Mouse (Mus musculus) kidney, postnatal 10 days (tissue): ENCODE measurements around the gene Pde1c.

Experiments
- DNase-seq: peaks from one replicate; pipeline ENCODE4 v3.0.0; 2021; ENCODE audit warnings: mixed read lengths

Gene Pde1c

DNA sequence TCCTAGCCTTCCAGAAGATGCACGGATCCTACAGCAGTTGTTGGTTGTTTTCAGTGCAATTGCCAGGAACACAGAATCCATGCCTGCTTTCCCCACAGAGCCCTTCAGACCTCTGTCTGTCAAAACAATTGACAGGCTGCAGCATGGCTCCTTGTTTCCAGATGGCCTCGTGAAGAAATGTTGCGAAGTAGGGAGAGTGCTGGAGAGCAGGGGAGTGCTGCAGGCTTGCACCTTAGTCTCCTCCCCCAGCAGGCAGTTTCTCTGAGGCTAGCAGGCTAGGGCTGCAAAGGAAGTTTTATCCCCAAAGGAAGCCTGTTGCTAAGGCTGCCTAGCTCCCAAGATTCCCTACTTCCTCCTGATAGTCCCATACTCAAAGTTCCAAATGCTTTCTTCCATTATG, 246.1 kb downstream of the Pde1c start:
- no peak for DNase-seq

DNA sequence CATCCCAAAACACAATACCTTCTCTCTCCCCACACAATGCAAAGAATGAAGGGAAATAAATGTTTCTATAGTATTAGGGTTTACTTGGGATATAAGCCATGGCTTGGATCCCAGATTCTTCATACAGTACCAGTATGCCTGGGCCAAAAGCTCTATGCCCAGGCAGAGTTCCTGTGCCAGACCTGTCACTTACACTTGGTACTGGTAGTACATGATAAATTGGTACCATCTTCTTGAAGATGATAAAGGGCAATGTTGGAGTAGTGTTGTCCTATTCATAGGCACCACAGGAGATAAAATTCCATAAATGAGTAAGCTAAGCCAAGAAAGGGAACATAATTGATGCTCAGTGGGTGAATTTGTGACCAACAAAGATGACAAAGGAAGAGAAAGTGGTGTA, 258.6 kb downstream of the Pde1c start:
- DNase-seq, result no peak

- no peak for DNase-seq
These were observed 262.8 kb downstream of the Pde1c start for GRCm38 (mm10) chr6:56306066-56306465.

GRCm38 (mm10) chr6:56292176-56292575, 276.7 kb downstream of the Pde1c start:
- DNase-seq, result no peak

GRCm38 (mm10) chr6:56289307-56289706, 279.6 kb downstream of the Pde1c start:
- DNase-seq, result no peak

- DNase-seq, result no peak
These were observed 284.1 kb downstream of the Pde1c start for GRCm38 (mm10) chr6:56284821-56285220.

- no peak for DNase-seq
These were observed 293.4 kb downstream of the Pde1c start for GRCm38 (mm10) chr6:56275461-56275860.

DNA sequence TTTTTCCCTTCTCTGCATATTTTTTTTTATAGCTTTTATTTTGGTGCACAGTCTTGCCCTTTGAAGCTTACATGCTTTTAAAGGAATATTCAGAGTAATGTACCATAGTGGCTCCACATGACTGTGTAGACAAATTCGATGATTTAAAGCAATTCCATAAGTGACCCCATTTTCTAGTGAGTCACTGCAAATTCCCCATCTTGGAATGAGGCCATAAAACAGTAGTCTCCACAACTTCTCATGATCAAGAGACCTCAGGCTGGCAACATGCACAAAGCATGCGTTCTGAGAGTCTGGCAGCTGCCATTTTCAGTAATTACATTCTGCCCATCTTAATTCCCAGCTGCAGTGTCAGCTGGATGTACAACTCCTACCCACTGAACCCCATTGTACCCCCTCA, 297.2 kb downstream of the Pde1c start:
- DNase-seq, result no peak

GRCm38 (mm10) chr6:56264509-56264908, 304.4 kb downstream of the Pde1c start:
- no peak for DNase-seq

GRCm38 (mm10) chr6:56260118-56260517, 308.8 kb downstream of the Pde1c start:
- DNase-seq, result no peak

- no peak for DNase-seq
These were observed 311.2 kb downstream of the Pde1c start for GRCm38 (mm10) chr6:56257555-56258297.

GRCm38 (mm10) chr6:56250091-56250490, 318.8 kb downstream of the Pde1c start:
- no peak for DNase-seq

DNA sequence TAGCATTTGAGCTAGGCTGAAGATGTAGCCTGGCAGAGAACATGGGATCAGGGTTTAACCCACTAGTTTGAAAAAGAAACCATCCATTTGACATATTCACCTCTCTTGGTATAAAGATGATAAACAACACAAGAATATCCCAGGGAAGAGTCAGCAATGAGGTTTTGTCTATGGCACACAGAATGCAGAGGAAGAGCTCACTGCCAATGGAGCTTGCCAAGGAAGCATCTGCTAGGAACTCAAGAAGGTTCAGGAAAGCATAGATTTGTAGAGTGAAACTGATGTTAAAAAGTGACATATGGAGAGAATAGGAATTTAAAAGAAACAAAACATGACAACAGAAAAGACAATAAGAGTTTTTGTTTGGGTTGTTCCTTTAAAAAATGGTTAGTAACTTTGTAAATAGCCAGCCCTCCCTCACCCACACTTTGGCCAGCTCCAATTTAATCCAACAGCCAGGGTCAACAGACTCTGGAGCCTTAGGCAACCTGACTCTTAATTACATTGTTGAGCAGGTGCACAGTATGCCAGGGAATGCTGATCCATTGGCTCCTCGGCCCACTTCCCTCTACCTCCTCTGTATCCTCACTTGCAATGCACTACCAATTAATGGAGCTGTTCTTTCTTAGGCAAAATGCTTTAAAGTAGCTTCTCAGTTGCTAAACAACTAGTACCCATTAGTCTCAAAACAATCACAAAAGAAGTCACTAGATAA, 377.3 kb downstream of the Pde1c start:
- no peak for DNase-seq

- DNase-seq, result no peak
These were observed 392.4 kb downstream of the Pde1c start for GRCm38 (mm10) chr6:56176485-56176884.

- no peak for DNase-seq
These were observed 396.7 kb downstream of the Pde1c start for GRCm38 (mm10) chr6:56172172-56172571.

DNA sequence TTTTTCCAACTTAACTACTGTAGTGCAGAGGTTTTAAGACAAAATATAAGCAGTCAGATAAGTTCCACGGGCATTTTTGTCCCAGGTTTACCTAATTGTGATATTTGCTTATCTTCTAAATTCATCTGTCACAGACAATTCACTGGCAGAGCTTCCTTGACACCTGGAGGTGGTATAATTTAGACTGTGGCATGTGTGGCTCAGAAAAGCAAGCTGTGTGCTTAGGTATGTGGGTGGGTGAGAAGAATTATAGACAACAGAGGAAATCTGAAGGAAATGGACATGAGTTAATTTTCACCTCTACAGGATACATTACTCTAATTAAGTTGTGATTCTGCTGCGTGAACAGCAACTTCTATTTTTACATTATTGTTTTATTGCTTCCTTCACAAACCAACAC, 400.2 kb downstream of the Pde1c start:
- DNase-seq, result no peak

GRCm38 (mm10) chr6:56158217-56158616, 410.7 kb downstream of the Pde1c start:
- no peak for DNase-seq

- no peak for DNase-seq
These were observed 412.1 kb downstream of the Pde1c start for GRCm38 (mm10) chr6:56156836-56157235.

DNA sequence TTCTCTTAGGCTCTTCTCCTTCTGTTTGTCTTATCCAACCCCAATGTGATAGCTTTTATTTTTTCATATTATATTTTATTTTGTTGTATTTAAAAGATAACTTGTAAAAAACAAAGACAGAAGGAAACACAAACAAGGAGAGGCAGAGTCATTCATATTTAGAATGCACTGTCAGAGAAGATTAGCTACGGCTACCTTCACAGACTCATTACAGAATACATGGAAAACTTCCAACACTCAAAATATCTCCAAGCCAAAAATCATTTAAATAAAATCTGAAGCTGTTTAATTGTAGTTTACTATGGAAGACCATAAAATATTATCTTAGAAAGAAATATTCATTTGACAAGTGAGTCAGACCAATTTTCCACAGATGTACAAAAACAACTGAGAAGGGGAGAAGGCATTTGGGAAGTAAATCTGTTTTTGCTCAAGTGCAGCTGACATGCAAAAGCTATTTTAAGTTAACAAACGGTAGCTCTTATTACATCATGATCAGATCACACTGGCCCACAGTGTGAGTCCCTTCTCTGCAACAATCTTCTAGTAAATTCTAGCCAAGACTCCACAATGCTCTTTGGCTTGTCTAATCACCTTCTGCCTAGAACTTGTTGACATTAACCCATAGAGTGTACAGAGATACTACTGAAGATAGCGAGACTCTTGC, 438.3 kb downstream of the Pde1c start:
- no peak for DNase-seq

DNA sequence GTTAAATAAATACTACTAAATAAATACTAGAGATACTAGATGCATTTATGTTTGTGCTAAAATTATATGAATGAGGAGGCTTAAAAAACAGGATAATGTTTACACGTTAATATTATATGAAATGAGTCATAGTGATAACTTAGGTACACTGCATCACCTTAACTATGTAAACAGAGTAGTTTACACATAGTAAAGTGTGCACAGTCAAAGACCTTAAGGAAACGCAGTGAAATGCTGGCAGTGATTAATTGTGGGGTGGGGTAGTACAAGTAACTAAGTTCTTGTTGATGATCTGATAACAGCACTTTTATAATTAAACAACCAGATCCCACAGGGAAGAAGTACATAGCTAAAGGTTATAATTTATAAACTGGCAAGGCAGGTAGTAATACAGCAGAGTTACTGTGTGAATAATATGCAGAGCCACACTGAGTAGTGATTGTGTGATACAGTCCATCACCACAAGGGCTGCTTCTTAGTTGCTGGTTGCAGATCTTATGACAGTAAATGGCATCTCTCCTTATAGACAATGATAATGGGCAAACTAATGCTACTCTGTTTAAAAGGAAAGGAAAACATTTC, 469.3 kb downstream of the Pde1c start:
- no peak for DNase-seq

DNA sequence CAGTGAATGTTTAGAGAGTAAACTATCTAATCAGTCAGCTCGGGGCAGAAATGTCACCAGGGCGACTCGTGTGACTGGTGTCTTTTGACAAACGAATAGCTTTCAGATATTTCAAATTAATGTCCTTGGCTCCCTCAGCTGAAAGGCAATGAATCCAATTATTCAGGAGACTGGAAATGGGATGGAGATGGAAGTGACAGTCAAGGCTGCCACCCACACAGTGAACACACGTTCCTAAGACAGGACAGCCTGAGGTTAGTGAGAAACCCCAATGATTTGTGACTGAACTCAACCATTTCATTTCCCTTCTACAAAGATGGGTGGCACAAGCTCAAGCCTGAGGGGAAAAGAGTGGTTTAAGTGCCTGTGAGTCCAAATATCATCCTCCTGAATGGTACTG, 470.5 kb downstream of the Pde1c start:
- no peak for DNase-seq

- DNase-seq, result no peak
These were observed 492.5 kb downstream of the Pde1c start for GRCm38 (mm10) chr6:56076378-56076805.

- DNase-seq, result no peak
These were observed 500.4 kb downstream of the Pde1c start for GRCm38 (mm10) chr6:56068516-56068915.
